In genomic region chr1:23257306-23257895, GRCm38 (mm10) we compare ENCODE assay signal across 8 mouse cellular contexts.
DNase-seq lines count a peak whose midpoint lies in the region; ATAC-seq and TF ChIP-seq lines count a peak whose summit lies in the region.

No protein-coding gene starts in this region.

- peaks cover 5% of the 10 kb centered on the region; the same call in 1 of the 2 replicates for H3K4me1 ChIP-seq in heart, embryonic 10.5 days
- H3K4me1 ChIP-seq in embryonic facial prominence, embryonic 12.5 days: no peaks in the 10 kb centered on the region
- H3K4me1 ChIP-seq in limb, embryonic 12.5 days (replicated peaks): peaks cover 4% of the 10 kb centered on the region
- no peaks in the 10 kb centered on the region for H3K4me1 ChIP-seq in stomach, embryonic 14.5 days (ENCODE audit: control insufficient read depth, insufficient read depth, low read length)

- peak overlapping the region; percentile 96 for H3K27ac ChIP-seq in heart, embryonic 10.5 days
- H3K27ac ChIP-seq in embryonic facial prominence, embryonic 12.5 days: no peak overlapping the region
- H3K27ac ChIP-seq in limb, embryonic 12.5 days: no peak overlapping the region
- peak overlapping the region; percentile 92; the same call in 1 of the 2 replicates for H3K27ac ChIP-seq in stomach, embryonic 14.5 days (ENCODE audit: low read length)

- DNase-seq in heart, embryonic 10.5 days (ENCODE audit: low spot score): no peak
- DNase-seq in heart, adult 8-10 months (ENCODE audit: low spot score): no peak
- no peak for DNase-seq in left cerebral cortex, adult 18-20 months (ENCODE audit: low spot score in 2 of 2)
- no peak for DNase-seq in spleen, postnatal 36 days (ENCODE audit: low spot score in 2 of 2)

- TF ChIP-seq CTCF in C2C12 (IDR thresholded peaks at IDR 0.05; ENCODE audit: control insufficient read depth, insufficient read depth, insufficient read length): no peak

- 31% methylated on average over 10 of the region's 10 CpGs for WGBS in heart, embryonic 10.5 days
- 24% methylated on average over 10 of the region's 10 CpGs for WGBS in embryonic facial prominence, embryonic 12.5 days
- WGBS in limb, embryonic 12.5 days: 35% methylated on average over 10 of the region's 10 CpGs
- WGBS in stomach, embryonic 14.5 days: 26% methylated on average over 10 of the region's 10 CpGs

- H3K36me3 ChIP-seq in heart, embryonic 10.5 days: no peaks in the 10 kb centered on the region
- peaks cover 15% of the 10 kb centered on the region for H3K36me3 ChIP-seq in C2C12 (ENCODE audit: control insufficient read depth, insufficient read depth)
- H3K36me3 ChIP-seq in embryonic facial prominence, embryonic 12.5 days: no peaks in the 10 kb centered on the region
- no peaks in the 10 kb centered on the region for H3K36me3 ChIP-seq in limb, embryonic 12.5 days
- no peaks in the 10 kb centered on the region for H3K36me3 ChIP-seq in stomach, embryonic 14.5 days (ENCODE audit: control insufficient read depth, insufficient read depth, low read length)

- no peak for ATAC-seq in embryonic facial prominence, embryonic 12.5 days (ENCODE audit: insufficient number of reproducible peaks, insufficient read depth, low FRiP score, low TSS enrichment)
- no peak for ATAC-seq in limb, embryonic 12.5 days (ENCODE audit: insufficient number of reproducible peaks, insufficient read depth, low FRiP score, low TSS enrichment, low read depth)
- no peak for ATAC-seq in stomach, embryonic 14.5 days (ENCODE audit: insufficient number of reproducible peaks, insufficient read depth, low FRiP score, low read depth)

- H3K79me3 ChIP-seq in C2C12 (ENCODE audit: low read depth): peaks cover 49% of the 10 kb centered on the region

- peak overlapping the region; percentile 59 for H3K4me2 ChIP-seq in embryonic facial prominence, embryonic 12.5 days (replicated peaks)
- H3K4me2 ChIP-seq in limb, embryonic 12.5 days: peak overlapping the region; percentile 73
- peak overlapping the region; percentile 66 for H3K4me2 ChIP-seq in stomach, embryonic 14.5 days (replicated peaks; ENCODE audit: low read depth, low read length)

- H3K9me3 ChIP-seq in heart, embryonic 10.5 days: no peaks in the 10 kb centered on the region
- no peaks in the 10 kb centered on the region for H3K9me3 ChIP-seq in embryonic facial prominence, embryonic 12.5 days
- no peaks in the 10 kb centered on the region for H3K9me3 ChIP-seq in limb, embryonic 12.5 days
- H3K9me3 ChIP-seq in stomach, embryonic 14.5 days (ENCODE audit: control insufficient read depth, low read depth, low read length): no peaks in the 10 kb centered on the region

- peaks cover 59% of the 10 kb centered on the region for H3K79me2 ChIP-seq in C2C12 (ENCODE audit: control insufficient read depth, insufficient read depth)

- H3K9ac ChIP-seq in embryonic facial prominence, embryonic 12.5 days: peak overlapping the region; percentile 81
- peak overlapping the region; percentile 82 for H3K9ac ChIP-seq in limb, embryonic 12.5 days (replicated peaks)
- H3K9ac ChIP-seq in stomach, embryonic 14.5 days (replicated peaks; ENCODE audit: low read depth, low read length): peak overlapping the region; percentile 64; the same call in 1 of the 2 replicates

- peak overlapping the region; percentile 90 for H3K4me3 ChIP-seq in heart, embryonic 10.5 days
- H3K4me3 ChIP-seq in C2C12 (ENCODE audit: insufficient read depth, poor library complexity, severe bottlenecking): peak overlapping the region; percentile 55
- H3K4me3 ChIP-seq in embryonic facial prominence, embryonic 12.5 days: peak overlapping the region; percentile 67
- H3K4me3 ChIP-seq in limb, embryonic 12.5 days (replicated peaks): peak overlapping the region; percentile 72
- peak overlapping the region; percentile 68 for H3K4me3 ChIP-seq in stomach, embryonic 14.5 days (ENCODE audit: low read depth, low read length)

- no peaks in the 10 kb centered on the region for H3K27me3 ChIP-seq in heart, embryonic 10.5 days (ENCODE audit: insufficient read depth, poor library complexity, severe bottlenecking)
- H3K27me3 ChIP-seq in C2C12 (ENCODE audit: control insufficient read depth, insufficient read depth, insufficient read length): no peaks in the 10 kb centered on the region
- H3K27me3 ChIP-seq in embryonic facial prominence, embryonic 12.5 days: no peaks in the 10 kb centered on the region
- H3K27me3 ChIP-seq in limb, embryonic 12.5 days: no peaks in the 10 kb centered on the region
- H3K27me3 ChIP-seq in stomach, embryonic 14.5 days (ENCODE audit: control insufficient read depth, insufficient read depth, low read length): no peaks in the 10 kb centered on the region

- peak overlapping the region; percentile 50 for H3ac ChIP-seq in C2C12 (ENCODE audit: control insufficient read depth, insufficient read length, low read depth)

TF ChIP-seq in C2C12, 6 proteins besides CTCF, POLR2A, EP300 and RAD21:
- TF ChIP-seq MYOD1 (IDR thresholded peaks at IDR 0.05; ENCODE audit: control insufficient read depth, insufficient read length, low read depth) (no peak), FOSL1 (IDR thresholded peaks at IDR 0.05; ENCODE audit: insufficient read depth, low read length, poor library complexity, severe bottlenecking) (no peak), MYOG (IDR thresholded peaks at IDR 0.05; ENCODE audit: control insufficient read depth, extremely low read depth, insufficient read length) (no peak), MAX (IDR thresholded peaks at IDR 0.05) (no peak), CEBPB (IDR thresholded peaks at IDR 0.05; ENCODE audit: low read depth) (no peak), USF1 (IDR thresholded peaks at IDR 0.05; ENCODE audit: low read depth) (no peak)

Comparison
In these comparisons a context has a peak if more than half of its experiments do, and no peak if none do; other contexts are left out.
1. H3K27ac ChIP-seq: peak in heart, embryonic 10.5 days (single experiment) and stomach, embryonic 14.5 days (single experiment); none in embryonic facial prominence, embryonic 12.5 days (single experiment) and limb, embryonic 12.5 days (single experiment).
2. Peak in every context shown above with its lines, with median percentiles within 50 percentile points of each other: H3K4me3 ChIP-seq, H3K4me2 ChIP-seq and H3K9ac ChIP-seq.